Mouse (Mus musculus) lung, postnatal 0 days (tissue): Measurements from ENCODE around the gene Cdhr1. TPM values are rescaled to one million over a fixed set of nuclear protein-coding genes. Genes with fewer than 3 reads are reported as not detected.

Experiments used
- ATAC-seq: fragments of 200-750 bp; cut with Nextera tagmentation; 2 replicates; pipeline ENCODE4 v1.8.0; 2017; ENCODE audit warnings: moderate library complexity
- DNase-seq: peaks from one replicate; pipeline ENCODE4 v3.0.0-alpha.2; 2016; ENCODE audit warnings: low spot score
- H3K27ac ChIP-seq: fragments of 300-500 bp; sonication (generic); 2 replicates; pipeline ENCODE4 v1.5.1; 2014; ENCODE audit warnings: antibody characterized with exemption, mild to moderate bottlenecking, low read length, mixed read lengths
- H3K27me3 ChIP-seq: fragments of 300-500 bp; sonication (generic); replicated peaks from 2 replicates; pipeline ENCODE4 v1.6.1; 2014; ENCODE audit warnings: low read length, mixed read lengths; ENCODE audit not compliant: insufficient read depth
- H3K36me3 ChIP-seq: fragments of 300-500 bp; sonication (generic); 2 replicates; pipeline ENCODE4 v1.6.1; 2014; ENCODE audit warnings: low read length, mixed read lengths; ENCODE audit not compliant: insufficient read depth
- H3K4me1 ChIP-seq: fragments of 300-500 bp; sonication (generic); 2 replicates; pipeline ENCODE4 v1.6.1; 2014; ENCODE audit warnings: antibody characterized with exemption, low read depth, low read length, mixed read lengths; ENCODE audit not compliant: insufficient read depth
- H3K4me2 ChIP-seq: fragments of 300-500 bp; sonication (generic); replicated peaks from 2 replicates; pipeline ENCODE4 v1.6.1; 2014; ENCODE audit warnings: low read depth, mild to moderate bottlenecking, low read length, moderate library complexity, mixed read lengths
- H3K4me3 ChIP-seq: fragments of 300-500 bp; sonication (generic); 2 replicates; pipeline ENCODE4 v1.5.1; 2014; ENCODE audit warnings: low read depth, low read length
- H3K9ac ChIP-seq: fragments of 300-500 bp; sonication (generic); replicated peaks from 2 replicates; pipeline ENCODE4 v1.6.1; 2014; ENCODE audit warnings: low read depth, mild to moderate bottlenecking
- H3K9me3 ChIP-seq: fragments of 300-500 bp; sonication (generic); 2 replicates; pipeline ENCODE4 v1.6.1; 2016; ENCODE audit warnings: low read length, mixed read lengths
- CTCF ChIP-seq: IDR thresholded peaks from 2 replicates; pipeline ENCODE4 v1.5.1; 2016; ENCODE audit warnings: antibody characterized with exemption, mild to moderate bottlenecking
- EP300 ChIP-seq: IDR thresholded peaks from 2 replicates; pipeline ENCODE4 v1.6.1; 2016; ENCODE audit warnings: antibody characterized with exemption, mild to moderate bottlenecking, control low read depth
- WGBS: fragments of 180-500 bp; shearing (Covaris S2); extraction: QIAGEN DNeasy Blood & Tissue Kit; methylation state at CpG from one replicate; pipeline ENCODE4 v1.1.7; 2014; 5-methylcytosine and 5-hydroxymethylcytosine counted together
- polyA plus RNA-seq: library from polyadenylated mRNA; unstranded; fragments of >200 nt; fragmentation: Nextera tagmentation; extraction: Ambion mirVana; gene quantifications from 2 replicates; pipeline ENCODE4 v1.2.1, GENCODE M21; 2015

Gene Cdhr1
- polyA plus RNA-seq, 1 experiment from 2014 or later, result 0.08 TPM

GRCm38 (mm10) chr14:37064849-37065248, 33.3 kb downstream of the Cdhr1 start:
- Histone ChIP-seq H3K36me3 (no peaks in the 10 kb centered on the region), H3K4me2 (no peak overlapping the region), H3K27me3 (no peaks in the 10 kb centered on the region), H3K27ac (no peak overlapping the region), H3K4me3 (no peak overlapping the region), H3K4me1 (no peaks in the 10 kb centered on the region), H3K9me3 (no peaks in the 10 kb centered on the region), H3K9ac (no peak overlapping the region)
- no peak for DNase-seq
- TF ChIP-seq CTCF, result no peak
- no peak for TF ChIP-seq EP300
- 39% methylated on average over 2 of the region's 2 CpGs for whole genome bisulfite sequencing
- no peak for ATAC-seq

- no peak for DNase-seq
- Histone ChIP-seq H3K9ac (no peak within 1 kb of the TSS), H3K4me3 (no peak within 1 kb of the TSS), H3K36me3 (no peaks in the 10 kb centered on the region), H3K4me1 (no peaks in the 10 kb centered on the region), H3K9me3 (no peaks in the 10 kb centered on the region), H3K27me3 (no peaks in the 10 kb centered on the region), H3K4me2 (no peak within 1 kb of the TSS), H3K27ac (no peak within 1 kb of the TSS)
- 55% methylated on average over 1 of the region's 1 CpGs for WGBS
- no peak for ATAC-seq
- TF ChIP-seq CTCF, result no peak
- TF ChIP-seq EP300, result no peak
These were observed 49.2 kb downstream of the Cdhr1 start, which contains the start of gene Rgr for GRCm38 (mm10) chr14:37048914-37049410. Rgr (minus strand) TSS chr14:37048964.

GRCm38 (mm10) chr14:37034432-37034831, 63.7 kb downstream of the Cdhr1 start:
- no peaks in the 10 kb centered on the region for H3K27me3 ChIP-seq
- ATAC-seq, result no peak
- H3K4me2 ChIP-seq, result no peak overlapping the region
- H3K9ac ChIP-seq, result no peak overlapping the region
- H3K9me3 ChIP-seq, result no peaks in the 10 kb centered on the region
- no peak for DNase-seq
- H3K4me3 ChIP-seq, result no peak overlapping the region
- no peak overlapping the region for H3K27ac ChIP-seq
- 41% methylated on average over 5 of the region's 5 CpGs for WGBS
- H3K4me1 ChIP-seq, result no peaks in the 10 kb centered on the region
- no peak for TF ChIP-seq EP300
- 0 out of 2 replicates have a peak, but pooled peaks have one; percentile 14 for TF ChIP-seq CTCF
- H3K36me3 ChIP-seq, result no peaks in the 10 kb centered on the region

- no peaks in the 10 kb centered on the region for H3K36me3 ChIP-seq
- no peak overlapping the region for H3K4me3 ChIP-seq
- no peak overlapping the region for H3K27ac ChIP-seq
- no peaks in the 10 kb centered on the region for H3K4me1 ChIP-seq
- H3K9me3 ChIP-seq, result no peaks in the 10 kb centered on the region
- TF ChIP-seq EP300 (no peak), CTCF (peak; percentile 95)
- H3K4me2 ChIP-seq, result 0 out of 2 replicates have a peak overlapping the region, but pooled peaks have one; percentile 1
- no peak overlapping the region for H3K9ac ChIP-seq
- DNase-seq (peak; percentile 61), ATAC-seq (no peak)
- no peaks in the 10 kb centered on the region for H3K27me3 ChIP-seq
- 17% methylated on average over 7 of the region's 7 CpGs for WGBS
These were observed 64.9 kb downstream of the Cdhr1 start for GRCm38 (mm10) chr14:37033241-37033640.

GRCm38 (mm10) chr14:37032481-37033104, 65.6 kb downstream of the Cdhr1 start:
- no peaks in the 10 kb centered on the region for H3K4me1 ChIP-seq
- TF ChIP-seq CTCF (no peak), EP300 (no peak)
- DNase-seq (no peak), ATAC-seq (no peak)
- H3K27ac ChIP-seq, result no peak overlapping the region
- no peaks in the 10 kb centered on the region for H3K36me3 ChIP-seq
- H3K9me3 ChIP-seq, result no peaks in the 10 kb centered on the region
- WGBS, result 40% methylated on average over 11 of the region's 11 CpGs
- H3K4me2 ChIP-seq, result 0 out of 2 replicates have a peak overlapping the region, but pooled peaks have one; percentile 1
- H3K4me3 ChIP-seq, result no peak overlapping the region
- no peak overlapping the region for H3K9ac ChIP-seq
- H3K27me3 ChIP-seq, result no peaks in the 10 kb centered on the region

GRCm38 (mm10) chr14:37028555-37028954, 69.6 kb downstream of the Cdhr1 start:
- H3K4me3 ChIP-seq, result no peak overlapping the region
- no peaks in the 10 kb centered on the region for H3K4me1 ChIP-seq
- TF ChIP-seq CTCF (no peak), EP300 (no peak)
- WGBS, result 84% methylated on average over 3 of the region's 3 CpGs
- no peaks in the 10 kb centered on the region for H3K36me3 ChIP-seq
- H3K27me3 ChIP-seq, result no peaks in the 10 kb centered on the region
- no peak for DNase-seq
- H3K9me3 ChIP-seq, result no peaks in the 10 kb centered on the region
- ATAC-seq, result no peak
- no peak overlapping the region for H3K27ac ChIP-seq
- H3K4me2 ChIP-seq, result no peak overlapping the region
- H3K9ac ChIP-seq, result no peak overlapping the region

GRCm38 (mm10) chr14:37027951-37028350, 70.2 kb downstream of the Cdhr1 start:
- H3K9me3 ChIP-seq, result no peaks in the 10 kb centered on the region
- H3K4me3 ChIP-seq, result no peak overlapping the region
- H3K36me3 ChIP-seq, result no peaks in the 10 kb centered on the region
- no peak overlapping the region for H3K4me2 ChIP-seq
- H3K27me3 ChIP-seq, result no peaks in the 10 kb centered on the region
- no peak overlapping the region for H3K9ac ChIP-seq
- H3K27ac ChIP-seq, result no peak overlapping the region
- 84% methylated on average over 3 of the region's 3 CpGs for WGBS
- no peak for TF ChIP-seq CTCF
- TF ChIP-seq EP300, result no peak
- H3K4me1 ChIP-seq, result no peaks in the 10 kb centered on the region
- ATAC-seq (no peak), DNase-seq (no peak)

Other genes starting within 250 kb of the Cdhr1 start
- gene Ccser2, start 129.6 kb downstream of the Cdhr1 start, polyA plus RNA-seq, result 48.0 and 56.3 TPM in 2 replicates
- gene Rgr, start 49.4 kb downstream of the Cdhr1 start, polyA plus RNA-seq, result not detected in 2 replicates
- not detected in 2 replicates for gene Lrit1, start 43.5 kb downstream of the Cdhr1 start, polyA plus RNA-seq
- gene Lrit2, start 30.4 kb downstream of the Cdhr1 start, polyA plus RNA-seq, result not detected in 2 replicates
- 0.27 and 0.31 TPM in 2 replicates for gene 2610528A11Rik, start 15.7 kb upstream of the Cdhr1 start, polyA plus RNA-seq
- gene Ghitm, start 36.9 kb upstream of the Cdhr1 start, polyA plus RNA-seq, result 159 and 175 TPM in 2 replicates